Mouse (Mus musculus): Measurements from ENCODE around the gene Cpne8.
"Not testable (repeated sequence)": the region's sequence is repeated elsewhere in the genome, so short reads cannot be mapped to it uniquely, and the experiment has no call there.

Cpne8 gene

GRCm38 (mm10) chr15:90616116-90616798, 63.0 kb downstream of the Cpne8 start:
- no peak for DNase-seq (ENCODE audit: low spot score in 2 of 2)

DNA sequence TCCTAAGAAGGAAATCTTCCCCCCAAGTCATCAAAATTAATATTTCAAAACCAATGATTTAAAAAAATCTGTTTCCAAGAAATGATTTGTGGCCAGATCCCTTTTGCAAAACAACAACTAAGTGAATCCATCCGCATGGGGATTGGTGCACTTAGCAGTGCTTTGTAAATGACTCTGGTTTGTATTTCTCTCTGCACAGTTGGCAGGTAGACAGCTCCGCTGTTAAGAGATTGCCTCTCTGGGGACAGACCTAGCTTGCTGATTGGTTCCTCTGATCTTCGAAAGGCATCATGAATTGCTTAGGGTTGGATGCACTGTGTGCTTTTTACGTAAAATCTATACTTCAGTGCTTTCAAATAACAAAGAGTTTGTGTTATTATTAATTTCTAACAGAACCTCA, 68.5 kb downstream of the Cpne8 start:
- not testable (repeated sequence) for DNase-seq (ENCODE audit: low spot score in 2 of 2)

- DNase-seq (ENCODE audit: low spot score in 2 of 2), result no peak
Measured at GRCm38 (mm10) chr15:90609836-90610415, 69.3 kb downstream of the Cpne8 start.

- no peak for DNase-seq (ENCODE audit: low spot score in 2 of 2)
Measured at GRCm38 (mm10) chr15:90608368-90608767, 70.9 kb downstream of the Cpne8 start.

DNA sequence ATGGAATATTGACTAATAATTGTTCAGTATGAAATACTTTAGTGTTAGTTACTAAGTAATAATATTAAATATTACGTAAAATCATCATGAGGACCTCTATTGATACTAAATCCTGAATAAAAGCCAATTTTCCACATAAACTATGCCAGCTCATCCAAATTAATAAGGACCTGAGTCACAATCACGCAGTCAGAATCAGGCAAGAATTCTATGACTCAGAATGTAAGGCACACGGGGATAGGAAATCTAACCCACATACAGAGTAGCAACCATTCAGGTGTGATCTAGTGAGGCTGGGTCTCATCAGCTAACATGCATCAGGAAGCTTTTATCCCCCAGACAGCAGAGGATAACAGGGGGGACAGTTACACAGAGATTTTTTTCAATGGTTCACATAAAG, 72.1 kb downstream of the Cpne8 start:
- DNase-seq (ENCODE audit: low spot score in 2 of 2), result no peak

DNA sequence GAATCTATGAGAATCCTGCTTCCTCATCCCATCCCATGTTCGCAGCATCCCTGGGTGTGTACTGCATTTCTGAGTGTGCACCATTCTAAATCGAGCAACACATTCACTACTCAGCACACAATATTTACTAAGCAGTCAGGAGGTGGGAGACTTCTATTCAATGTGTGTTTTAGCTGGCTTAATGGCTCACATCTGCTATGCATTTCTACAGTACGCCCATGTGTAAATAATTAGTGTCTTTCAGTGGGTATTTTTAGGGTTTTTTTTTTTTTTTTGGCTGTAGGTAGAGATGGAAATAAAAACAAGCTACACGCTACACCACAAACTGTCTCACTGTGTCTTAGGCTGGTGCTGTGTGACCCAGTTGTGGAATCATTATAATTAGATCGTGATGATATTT, 75.6 kb downstream of the Cpne8 start:
- DNase-seq (ENCODE audit: low spot score in 2 of 2), result peak in 1 of 2 experiments; percentile 10

DNA sequence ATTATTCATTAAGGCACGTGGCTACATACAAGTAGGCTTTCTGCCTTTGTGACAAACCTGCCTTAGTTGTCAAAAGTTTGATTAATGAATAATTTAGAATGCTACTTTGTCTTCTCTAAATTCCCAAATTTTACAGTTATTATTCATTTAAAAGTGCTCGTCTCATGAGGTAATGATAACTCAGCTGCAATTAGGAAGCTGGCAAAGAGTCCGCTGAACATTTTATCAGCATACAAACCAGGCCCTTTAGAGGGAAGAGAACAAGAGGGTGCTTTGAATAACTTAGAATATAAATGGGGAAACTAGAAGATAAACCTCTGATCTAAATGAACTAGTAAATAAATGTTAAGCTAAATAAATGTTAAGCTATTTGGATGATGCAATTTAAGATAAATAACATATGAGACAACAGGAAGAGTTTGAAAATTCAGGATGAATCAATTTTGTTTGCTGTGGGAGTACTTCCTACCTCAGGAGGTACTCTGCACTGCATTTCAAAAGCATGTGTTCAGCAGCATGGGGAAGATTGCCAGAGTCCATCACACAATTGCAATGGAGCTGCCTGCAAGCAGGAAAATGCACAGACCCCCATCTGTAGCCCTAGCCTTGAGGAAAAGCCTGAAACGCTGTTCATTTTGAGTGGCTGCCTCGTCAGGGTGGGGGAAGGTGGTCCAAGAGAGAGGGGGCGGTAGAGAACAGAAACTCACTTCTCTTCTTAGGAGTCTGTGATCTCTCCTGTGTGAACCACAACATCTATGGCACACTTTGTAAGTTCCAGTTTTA, 81.3 kb downstream of the Cpne8 start:
- DNase-seq (ENCODE audit: low spot score in 2 of 2), result no peak

GRCm38 (mm10) chr15:90595592-90595991, 83.6 kb downstream of the Cpne8 start:
- DNase-seq (ENCODE audit: low spot score in 2 of 2), result no peak

GRCm38 (mm10) chr15:90589587-90589986, 89.6 kb downstream of the Cpne8 start:
- no peak for DNase-seq (ENCODE audit: low spot score in 2 of 2)

- no peak for DNase-seq (ENCODE audit: low spot score in 2 of 2)
Measured at GRCm38 (mm10) chr15:90577402-90577801, 101.8 kb downstream of the Cpne8 start.

DNA sequence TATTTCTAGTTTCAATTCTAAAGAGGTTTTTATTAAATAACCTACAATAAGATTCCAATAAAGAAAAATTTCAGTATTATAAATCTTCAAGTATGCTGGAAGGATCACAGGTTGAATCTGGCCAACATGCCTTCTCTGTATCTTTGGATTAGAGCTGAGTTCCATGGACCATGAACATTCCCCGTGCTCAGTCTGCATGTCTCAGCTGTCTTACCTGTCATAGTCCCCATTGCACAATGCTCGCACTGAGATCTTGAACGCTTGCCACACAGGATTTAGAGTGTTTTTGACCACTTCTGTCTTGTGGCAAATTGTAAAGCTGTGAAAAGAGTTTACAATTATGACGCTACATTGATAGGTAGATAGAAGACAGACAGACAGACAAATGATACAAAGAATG, 110.0 kb downstream of the Cpne8 start:
- no peak for DNase-seq (ENCODE audit: low spot score in 2 of 2)

DNA sequence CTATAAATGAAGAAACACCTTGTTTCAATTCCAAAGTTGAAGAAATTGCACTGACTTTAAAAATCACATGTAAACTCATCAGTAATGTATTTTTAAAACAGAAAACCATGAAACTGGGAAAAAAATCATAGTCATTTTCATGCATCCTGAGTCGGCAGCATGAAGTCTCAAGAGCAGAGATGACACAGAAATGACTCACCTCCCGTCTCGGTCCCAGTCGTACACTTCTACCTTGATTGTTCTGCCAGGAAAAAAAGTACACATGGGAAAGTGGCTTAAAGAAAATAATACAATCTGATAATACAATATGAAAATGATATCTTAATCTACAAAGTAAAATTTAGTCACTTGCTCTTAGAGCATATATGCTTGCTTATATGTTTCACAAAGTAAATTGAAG, 111.2 kb downstream of the Cpne8 start:
- no peak for DNase-seq (ENCODE audit: low spot score in 2 of 2)

DNA sequence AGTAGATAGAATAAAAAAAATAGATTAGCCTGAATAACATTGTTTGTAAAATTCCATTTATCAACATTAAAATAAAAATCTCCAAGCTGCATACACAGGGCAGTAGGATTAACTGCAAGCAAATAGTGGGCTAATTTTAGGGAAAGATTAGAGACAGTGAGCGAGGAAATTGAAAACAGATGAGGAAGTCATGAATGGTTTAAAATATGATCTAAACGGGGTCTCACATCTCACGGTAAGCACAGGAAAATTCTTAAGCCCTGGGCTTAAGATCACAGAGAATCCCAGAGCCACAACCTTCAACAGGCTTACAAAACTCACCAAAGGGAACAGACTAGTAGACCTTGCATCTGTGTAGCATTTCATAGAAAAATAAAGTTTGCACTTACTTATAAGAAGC, 115.2 kb downstream of the Cpne8 start:
- no peak for DNase-seq (ENCODE audit: low spot score in 2 of 2)

- DNase-seq (ENCODE audit: low spot score in 2 of 2), result peak in 1 of 2 experiments; percentile 5
Measured at GRCm38 (mm10) chr15:90561613-90562012, 117.6 kb downstream of the Cpne8 start.

- no peak for DNase-seq (ENCODE audit: low spot score in 2 of 2)
Measured at GRCm38 (mm10) chr15:90548589-90548988, 130.6 kb downstream of the Cpne8 start.

GRCm38 (mm10) chr15:90543447-90543846, 135.8 kb downstream of the Cpne8 start:
- DNase-seq (ENCODE audit: low spot score in 2 of 2), result no peak

- DNase-seq (ENCODE audit: low spot score in 2 of 2), result no peak
Measured at GRCm38 (mm10) chr15:90542126-90542525, 137.1 kb downstream of the Cpne8 start.

GRCm38 (mm10) chr15:90536311-90537202, 142.7 kb downstream of the Cpne8 start:
- no peak for DNase-seq (ENCODE audit: low spot score in 2 of 2)

GRCm38 (mm10) chr15:90535730-90536129, 143.5 kb downstream of the Cpne8 start:
- no peak for DNase-seq (ENCODE audit: low spot score in 2 of 2)

GRCm38 (mm10) chr15:90512769-90513168, 166.5 kb downstream of the Cpne8 start:
- DNase-seq (ENCODE audit: low spot score in 2 of 2), result no peak

DNA sequence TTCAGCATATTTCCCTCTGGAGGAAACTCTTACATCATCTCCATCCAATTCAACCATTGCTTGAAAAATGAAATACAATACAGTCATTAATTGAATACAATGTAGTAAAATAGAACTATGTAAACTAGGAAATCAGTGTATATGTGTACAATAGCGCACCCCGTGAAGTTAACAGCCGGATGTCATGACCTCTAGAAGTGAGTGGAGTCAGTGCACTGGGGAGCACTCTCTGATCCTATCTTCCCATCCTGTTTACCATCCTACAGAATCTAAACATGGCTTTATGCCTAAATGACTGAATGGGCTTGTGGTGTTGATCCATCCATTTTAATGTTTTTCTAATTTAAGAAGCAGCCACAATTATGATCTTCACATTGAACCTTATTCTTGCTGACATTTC, 182.2 kb downstream of the Cpne8 start:
- DNase-seq (ENCODE audit: low spot score in 2 of 2), result no peak

DNA sequence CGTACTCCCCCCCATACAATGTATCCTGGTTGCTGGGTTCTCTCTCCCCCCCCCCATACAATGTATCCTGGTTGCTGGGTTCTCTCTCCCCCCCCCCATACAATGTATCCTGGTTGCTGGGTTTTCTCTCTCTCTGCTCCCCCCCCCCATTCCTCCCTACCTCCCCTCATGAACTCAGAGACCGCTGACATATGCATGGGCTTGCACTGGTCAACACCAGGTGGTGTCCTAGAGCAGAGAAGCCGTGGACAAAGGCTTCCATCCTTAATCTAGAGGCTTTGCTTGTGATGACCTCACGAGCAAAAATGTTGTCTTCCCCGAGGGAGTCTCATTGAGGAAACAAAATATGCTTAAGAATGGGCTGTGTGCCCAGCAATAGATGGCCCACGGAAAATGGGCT, 187.7 kb downstream of the Cpne8 start:
- no peak for DNase-seq (ENCODE audit: low spot score in 2 of 2)

Data from left cerebral cortex, adult 9 months (tissue).